Mouse (Mus musculus) neural tube, embryonic 10.5 days (tissue): ENCODE results near the gene Oaz2.

Source experiments
- DNase-seq: peaks from one replicate; pipeline ENCODE4 v3.0.0-alpha.2; 2017; ENCODE audit warnings: low spot score; ENCODE audit errors: extremely low spot score

The Oaz2 gene

GRCm38 (mm10) chr9:65667701-65668100 is at the start of gene Oaz2:
Gene Oaz2, plus strand, starts transcription at chr9:65668001.
- DNase-seq = no peak

- no peak for DNase-seq
Observed at GRCm38 (mm10) chr9:65619311-65619710, 48.5 kb upstream of the Oaz2 start.

GRCm38 (mm10) chr9:65621196-65621595 is 46.6 kb upstream of the Oaz2 start:
- DNase-seq = no peak

GRCm38 (mm10) chr9:65621666-65622065 is 46.1 kb upstream of the Oaz2 start:
- no peak for DNase-seq

- no peak for DNase-seq
Observed at GRCm38 (mm10) chr9:65622826-65623225, 45.0 kb upstream of the Oaz2 start.

- no peak for DNase-seq
Observed at GRCm38 (mm10) chr9:65624266-65624665, 43.5 kb upstream of the Oaz2 start.

- peak; percentile 61 for DNase-seq
Observed at GRCm38 (mm10) chr9:65629025-65629766, 38.6 kb upstream of the Oaz2 start, which contains the start of gene Rbpms2. Gene Rbpms2, plus strand, starts transcription at chr9:65629648.

- DNase-seq = peak; percentile 80
Observed at GRCm38 (mm10) chr9:65629767-65630630, 37.8 kb upstream of the Oaz2 start.

- peak; percentile 73 for DNase-seq
Observed at GRCm38 (mm10) chr9:65630631-65631353, 37.0 kb upstream of the Oaz2 start.

GRCm38 (mm10) chr9:65631354-65632021 is 36.3 kb upstream of the Oaz2 start:
- no peak for DNase-seq

- DNase-seq = no peak
Observed at GRCm38 (mm10) chr9:65635766-65636165, 32.0 kb upstream of the Oaz2 start.

GRCm38 (mm10) chr9:65636926-65637325 is 30.9 kb upstream of the Oaz2 start:
- no peak for DNase-seq

- no peak for DNase-seq
Observed at GRCm38 (mm10) chr9:65639065-65639464, 28.7 kb upstream of the Oaz2 start.

GRCm38 (mm10) chr9:65640838-65641410 is 26.9 kb upstream of the Oaz2 start:
- DNase-seq = peak; percentile 23

GRCm38 (mm10) chr9:65641446-65642052 is 26.3 kb upstream of the Oaz2 start:
- peak; percentile 31 for DNase-seq

- no peak for DNase-seq
Observed at GRCm38 (mm10) chr9:65642546-65642945, 25.3 kb upstream of the Oaz2 start.

GRCm38 (mm10) chr9:65644960-65645359 is 22.8 kb upstream of the Oaz2 start:
- no peak for DNase-seq

GRCm38 (mm10) chr9:65645984-65646383 is 21.8 kb upstream of the Oaz2 start:
- no peak for DNase-seq

- no peak for DNase-seq
Observed at GRCm38 (mm10) chr9:65646782-65647181, 21.0 kb upstream of the Oaz2 start.

- no peak for DNase-seq
Observed at GRCm38 (mm10) chr9:65648730-65649129, 19.1 kb upstream of the Oaz2 start.
